Mouse (Mus musculus) spleen, adult 2 months (tissue): ENCODE data around the gene Hba-a1. TPM values are rescaled to one million over a fixed set of nuclear protein-coding genes. Genes with fewer than 3 reads are reported as not detected.
"Not testable (repeated sequence)": the region's sequence is repeated elsewhere in the genome, so short reads cannot be mapped to it uniquely, and the experiment has no call there.

Experiments
- DNase-seq, 2 experiments: peaks; one replicate each; pipeline versions ENCODE4 v3.0.0 to v3.0.0-alpha.2; 2012 to 2021; ENCODE audit warnings: low spot score in 2 of 2, low read depth in 1 of 2
- H3K27ac ChIP-seq: fragments of 200-500 bp; 2 replicates; pipeline ENCODE4 v1.5.1; 2012; ENCODE audit warnings: low read length, inconsistent platforms; ENCODE audit not compliant: insufficient read depth
- H3K27me3 ChIP-seq: fragments of 200-500 bp; 2 replicates; pipeline ENCODE4 v1.6.1; 2012; ENCODE audit warnings: mild to moderate bottlenecking, moderate library complexity, low read length, inconsistent platforms; ENCODE audit not compliant: control insufficient read depth, insufficient read depth
- H3K36me3 ChIP-seq: fragments of 200-500 bp; 2 replicates; pipeline ENCODE4 v1.6.1; 2012; ENCODE audit warnings: mild to moderate bottlenecking, low read length, inconsistent platforms; ENCODE audit not compliant: control insufficient read depth, insufficient read depth
- H3K4me1 ChIP-seq: fragments of 200-500 bp; 2 replicates; pipeline ENCODE4 v1.6.1; 2011; ENCODE audit warnings: inconsistent platforms; ENCODE audit not compliant: control insufficient read depth, insufficient read depth, insufficient read length
- H3K4me3 ChIP-seq: fragments of 200-500 bp; 2 replicates; pipeline ENCODE4 v1.5.1; 2011; ENCODE audit warnings: mild to moderate bottlenecking, inconsistent platforms; ENCODE audit not compliant: insufficient read depth, insufficient read length; ENCODE audit errors: extremely low read depth
- CTCF ChIP-seq: fragments of 200-500 bp; IDR thresholded peaks from 2 replicates; pipeline ENCODE4 v1.5.1; 2011; ENCODE audit warnings: mild to moderate bottlenecking, inconsistent platforms; ENCODE audit not compliant: insufficient read depth, insufficient read length, insufficient replicate concordance; ENCODE audit errors: extremely low read depth
- POLR2A ChIP-seq: fragments of 200-500 bp; IDR thresholded peaks from 2 replicates; pipeline ENCODE4 v1.6.1; 2011; ENCODE audit warnings: low read depth, low read length, inconsistent platforms
- WGBS: fragments of 180-500 bp; shearing (Covaris S2); methylation state at CpG from one replicate; pipeline ENCODE4 v1.1.7; 2018; 5-methylcytosine and 5-hydroxymethylcytosine counted together
- polyA plus RNA-seq: library from polyadenylated mRNA; depleted of rRNA; stranded (reverse); fragments of >200 nt; gene quantifications from 2 replicates; pipeline ENCODE4 v1.2.3, GENCODE M21; 2012

Gene Hba-a1
- polyA plus RNA-seq, 1 experiment: 79,309 TPM

DNA sequence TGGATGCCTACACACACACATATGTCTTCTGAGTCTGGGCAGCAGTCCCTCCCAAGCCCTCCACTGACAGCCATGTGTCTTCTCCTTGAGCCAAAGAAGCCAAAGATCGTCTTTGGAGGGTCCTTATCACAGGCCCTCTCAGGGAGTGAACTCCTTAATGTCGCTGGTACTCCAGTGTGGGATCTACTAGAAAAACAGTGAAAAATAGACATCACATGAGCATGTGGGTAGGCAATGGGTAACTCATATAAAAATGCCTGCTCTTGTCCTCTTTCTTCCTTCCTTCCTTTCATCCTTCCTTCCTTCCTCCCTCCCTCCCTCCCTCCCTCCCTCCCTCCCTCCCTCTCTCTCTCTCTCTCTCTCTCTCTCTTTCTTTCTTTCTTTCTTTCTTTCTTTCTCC, 14.1 kb downstream of the Hba-a1 start:
- not testable (repeated sequence) for H3K4me3 ChIP-seq, H3K36me3 ChIP-seq, H3K27ac ChIP-seq, DNase-seq, H3K27me3 ChIP-seq, H3K4me1 ChIP-seq
- WGBS: 39% methylated on average over 2 of the region's 2 CpGs

DNA sequence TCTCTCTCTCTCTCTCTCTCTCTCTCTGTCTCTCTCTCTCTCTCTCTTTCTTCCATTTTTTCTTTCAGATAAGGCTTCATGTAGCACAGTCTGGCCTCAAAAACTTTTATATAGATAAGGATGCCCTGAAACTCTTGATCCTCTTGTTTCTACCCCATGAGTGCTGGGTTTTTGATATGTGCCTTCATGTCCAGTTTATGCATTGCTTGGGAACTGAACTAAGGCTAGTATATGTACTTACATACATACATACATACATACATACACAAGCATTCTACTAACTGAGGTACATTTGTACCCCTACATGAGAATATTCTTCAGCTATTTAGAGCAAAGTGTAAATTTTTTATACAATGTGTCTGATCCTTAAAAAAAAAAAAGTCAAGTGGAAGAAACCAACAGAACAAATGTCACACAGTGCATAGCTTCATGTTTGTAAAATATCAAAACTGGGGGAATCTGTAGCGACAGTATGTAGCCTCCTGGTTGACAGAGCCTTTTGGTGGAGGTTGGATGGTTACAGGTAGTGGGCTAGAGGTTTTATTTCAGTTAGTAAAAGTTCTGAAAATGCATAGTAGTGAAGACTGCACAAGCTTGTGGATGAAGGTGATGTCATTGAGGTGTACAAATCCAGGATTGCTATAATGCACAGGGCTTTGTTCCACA, 14.7 kb downstream of the Hba-a1 start:
- WGBS: 92% methylated on average over 1 of the region's 1 CpGs
- no peaks in the 10 kb centered on the region for H3K4me1 ChIP-seq
- no peak overlapping the region for H3K4me3 ChIP-seq
- no peak overlapping the region for H3K27ac ChIP-seq
- no peak for TF ChIP-seq POLR2A
- no peak for TF ChIP-seq CTCF
- no peaks in the 10 kb centered on the region for H3K27me3 ChIP-seq
- no peaks in the 10 kb centered on the region for H3K36me3 ChIP-seq
- DNase-seq: no peak

DNA sequence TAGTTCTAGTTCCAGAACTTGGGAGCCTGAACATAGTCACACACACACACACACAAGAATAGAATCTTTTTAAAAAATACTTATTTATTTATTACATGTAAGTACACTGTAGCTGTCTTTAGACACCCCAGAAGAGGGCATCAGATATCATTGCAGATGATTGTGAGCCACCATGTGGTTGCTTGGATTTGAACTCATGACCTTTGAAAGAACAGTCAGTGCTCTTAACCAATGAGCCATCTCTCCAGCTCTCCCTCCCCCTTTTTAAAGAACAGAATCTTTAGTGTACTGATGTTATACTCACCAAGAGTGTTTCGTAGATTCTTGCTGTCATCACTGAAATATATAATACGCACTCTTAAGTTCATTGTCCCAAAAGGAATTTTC, 15.2 kb downstream of the Hba-a1 start:
- Histone ChIP-seq H3K4me3 (no peak overlapping the region), H3K4me1 (no peaks in the 10 kb centered on the region), H3K27me3 (no peaks in the 10 kb centered on the region), H3K36me3 (no peaks in the 10 kb centered on the region), H3K27ac (no peak overlapping the region)
- 96% methylated on average over 2 of the region's 2 CpGs for WGBS
- no peak for DNase-seq
- TF ChIP-seq CTCF (no peak), POLR2A (no peak)

DNA sequence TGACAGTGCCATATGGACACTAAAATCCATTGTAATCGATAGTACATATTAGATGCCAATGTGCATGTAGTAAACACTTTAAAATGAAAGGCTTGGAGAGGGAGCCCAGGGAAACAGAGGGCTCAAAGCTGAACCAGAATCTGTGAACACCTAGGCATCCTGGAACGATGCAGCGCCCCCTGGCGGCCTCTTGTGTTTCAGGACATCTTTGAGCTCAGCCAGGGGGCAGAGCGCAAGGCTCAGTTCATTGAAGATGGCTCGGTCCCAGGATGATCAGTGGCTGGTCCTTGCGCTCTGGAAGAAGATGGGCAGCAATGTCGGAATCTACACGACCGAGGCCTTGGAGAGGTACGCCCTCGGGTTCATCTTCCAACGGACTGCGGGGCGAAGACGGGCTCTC, 16.6 kb downstream of the Hba-a1 start, which contains the start of gene Hbq1a:
Gene Hbq1a (plus strand): TSS at position 205 of the 400 bp plus-strand sequence.
- H3K27me3 ChIP-seq, H3K36me3 ChIP-seq, H3K4me3 ChIP-seq, H3K27ac ChIP-seq, H3K4me1 ChIP-seq: not testable (repeated sequence)
- TF ChIP-seq CTCF: peak; percentile 40; the same call in 1 of the 2 replicates
- WGBS: 8% methylated on average over 16 of the region's 16 CpGs
- peak in 1 of 2 experiments; percentile 25 for DNase-seq

DNA sequence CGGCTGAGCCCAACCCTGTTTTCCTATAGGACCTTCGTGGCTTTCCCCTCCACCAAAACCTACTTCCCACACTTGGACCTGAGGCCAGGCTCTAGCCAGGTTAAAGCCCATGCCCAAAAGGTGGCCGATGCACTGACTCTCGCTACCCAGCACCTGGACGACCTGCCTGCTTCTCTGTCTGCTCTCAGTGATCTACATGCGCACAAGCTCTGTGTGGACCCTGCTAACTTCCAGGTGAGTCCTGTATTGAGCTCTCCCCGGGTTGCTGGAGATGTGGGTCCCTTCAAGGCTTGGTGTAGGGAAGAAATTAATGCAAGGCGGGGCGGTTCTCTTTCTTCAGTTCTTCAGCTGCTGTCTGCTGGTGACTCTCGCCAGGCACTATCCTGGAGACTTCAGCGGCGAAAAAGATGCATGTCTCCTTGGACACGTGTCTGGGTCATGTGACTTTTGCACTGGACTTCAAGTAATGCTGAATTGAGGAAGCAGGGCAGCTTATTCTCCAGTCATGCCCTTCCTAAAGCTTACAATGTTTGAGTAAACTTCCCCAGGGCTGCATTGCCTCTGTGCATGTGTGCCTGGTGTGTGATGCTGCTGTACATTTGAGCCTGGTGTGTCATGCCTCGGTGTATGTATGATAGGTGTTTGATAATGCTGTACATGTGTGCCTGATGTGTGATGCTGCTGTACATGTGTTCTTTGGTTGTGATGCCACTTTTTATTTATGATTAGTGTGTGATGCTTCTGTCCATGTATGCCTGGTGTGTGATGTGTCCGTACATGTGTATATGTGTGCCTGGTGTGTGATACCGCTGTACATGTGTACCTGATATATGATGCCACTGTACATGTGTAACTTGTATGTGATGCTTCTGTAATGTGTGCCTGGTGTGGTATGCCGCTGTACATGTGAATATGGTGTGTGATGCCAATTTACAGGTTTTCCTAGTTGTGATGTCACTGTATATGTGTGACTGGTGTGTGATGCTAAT, 17.3 kb downstream of the Hba-a1 start:
- DNase-seq: no peak
- no peak for TF ChIP-seq CTCF
- no peak for TF ChIP-seq POLR2A
- no peak overlapping the region for H3K27ac ChIP-seq
- no peaks in the 10 kb centered on the region for H3K4me1 ChIP-seq
- no peak overlapping the region for H3K4me3 ChIP-seq
- WGBS: 44% methylated on average over 14 of the region's 17 CpGs
- H3K27me3 ChIP-seq: no peaks in the 10 kb centered on the region
- H3K36me3 ChIP-seq: no peaks in the 10 kb centered on the region

DNA sequence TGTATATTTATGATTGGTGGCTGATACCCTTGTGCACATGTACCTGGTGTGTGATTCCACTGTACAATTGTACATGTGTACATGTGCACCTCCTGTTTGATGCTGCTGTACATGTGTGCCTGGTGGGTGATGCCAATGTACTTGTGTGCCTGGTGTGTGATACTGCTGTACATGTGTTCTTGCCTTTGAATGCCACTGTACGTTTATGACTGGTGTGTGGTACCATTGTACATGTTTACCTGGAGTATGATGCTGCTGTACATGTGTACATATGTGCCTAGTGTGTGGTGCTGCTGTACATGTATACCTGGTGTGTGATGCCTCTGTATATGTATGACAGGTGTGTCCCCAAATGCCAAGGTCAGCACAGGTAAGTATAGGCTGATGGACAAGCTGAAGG, 18.2 kb downstream of the Hba-a1 start:
- DNase-seq: no peak
- 81% methylated on average over 1 of the region's 1 CpGs for WGBS
- H3K27ac ChIP-seq: no peak overlapping the region
- H3K4me1 ChIP-seq: no peaks in the 10 kb centered on the region
- no peak for TF ChIP-seq POLR2A
- TF ChIP-seq CTCF: no peak
- H3K36me3 ChIP-seq: no peaks in the 10 kb centered on the region
- no peak overlapping the region for H3K4me3 ChIP-seq
- H3K27me3 ChIP-seq: no peaks in the 10 kb centered on the region

DNA sequence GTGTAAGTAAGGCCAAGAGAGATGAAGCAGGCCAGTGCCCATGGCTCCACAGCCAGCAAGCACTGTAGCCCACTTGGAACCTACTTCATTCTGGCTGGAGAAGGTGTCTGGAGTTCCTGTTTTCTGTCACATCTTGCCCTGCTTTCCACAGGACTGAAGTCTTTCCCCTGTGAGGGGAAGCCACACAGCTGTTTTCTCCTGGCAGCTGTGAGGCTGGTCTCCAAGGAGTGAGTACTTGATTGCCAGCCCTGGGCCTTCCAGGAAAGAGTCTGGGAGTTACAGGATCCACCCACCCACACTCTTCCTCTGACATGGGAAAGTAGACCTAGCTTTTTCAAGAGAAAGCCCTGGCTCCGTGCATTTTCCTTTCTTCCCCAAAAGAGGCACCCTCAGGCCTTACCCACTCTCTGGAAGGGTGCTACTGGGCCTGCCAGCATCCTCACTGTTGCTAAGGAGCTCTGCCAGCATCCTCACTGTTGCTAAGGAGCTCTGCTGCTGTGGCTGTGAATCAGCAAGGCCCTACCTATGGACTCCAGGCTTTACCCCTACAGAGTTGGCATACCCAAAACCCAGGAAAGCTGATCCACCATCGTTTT, 19.6 kb downstream of the Hba-a1 start:
- DNase-seq: no peak
- no peaks in the 10 kb centered on the region for H3K4me1 ChIP-seq
- no peaks in the 10 kb centered on the region for H3K27me3 ChIP-seq
- 54% methylated on average over 2 of the region's 2 CpGs for WGBS
- TF ChIP-seq CTCF: no peak
- TF ChIP-seq POLR2A: no peak
- H3K36me3 ChIP-seq: no peaks in the 10 kb centered on the region
- H3K4me3 ChIP-seq: no peak overlapping the region
- no peak overlapping the region for H3K27ac ChIP-seq
